Comparison of ENCODE assay signal across 8 mouse cellular contexts in genomic region chr5:96921037-96921436, GRCm38 (mm10).
A peak's percentile ranks its signal among the peaks of the same experiment; 100 is the strongest.
DNase-seq lines count a peak whose midpoint lies in the region; TF ChIP-seq lines count a peak whose summit lies in the region.
"Had no signal": no experiment of that assay in that cellular context is flagged by ENCODE, and none has a peak within 500 bp of the region (broad histone marks: within the 10 kb centered on the region; RNA-seq: fewer than 3 reads in every experiment).

No protein-coding gene starts in this region.

- no peak for TF ChIP-seq CTCF in layer of hippocampus, adult 2 months (conservative IDR thresholded peaks at IDR 0.05)

- intact Hi-C loops in gastrocnemius, postnatal 36 days (cut with DNase I) = no loop called here

- H3K4me1 ChIP-seq in erythroblast, embryonic 14.5 days (ENCODE audit: control insufficient read depth) = peaks cover 98% of the 10 kb centered on the region

- H3K27ac ChIP-seq in layer of hippocampus, adult 2 months = 0 out of 2 replicates have a peak overlapping the region, but pooled peaks have one; percentile 10

- H3K27me3 ChIP-seq in erythroblast, embryonic 14.5 days (ENCODE audit: control insufficient read depth) = no peaks in the 10 kb centered on the region

- H3K36me3 ChIP-seq in erythroblast, embryonic 14.5 days (ENCODE audit: control insufficient read depth) = peaks cover 24% of the 10 kb centered on the region

- no peak overlapping the region for H3K4me3 ChIP-seq in layer of hippocampus, adult 2 months
- H3K4me3 ChIP-seq in erythroblast, embryonic 14.5 days (replicated peaks) = peak overlapping the region; percentile 61

- no peak for DNase-seq in layer of hippocampus, adult 2 months (ENCODE audit: low spot score in 2 of 2)
- DNase-seq in layer of hippocampus, adult 11-12 months (ENCODE audit: low spot score) = no peak
- DNase-seq in MEL-GATA-1-ER (ENCODE audit: extremely low read depth, low read depth) = peak; percentile 87
- peak; percentile 45 for DNase-seq in lung, postnatal 36 days
- no peak for DNase-seq in urinary bladder, postnatal 4 days (ENCODE audit: low spot score in 2 of 2)
- no peak for DNase-seq in gastrocnemius, postnatal 36 days
- DNase-seq: thymus, postnatal 25 days had no signal

- H3K9me3 ChIP-seq in erythroblast, embryonic 14.5 days (ENCODE audit: control insufficient read depth, low read length) = no peaks in the 10 kb centered on the region

Comparison
In these comparisons a context has a peak if more than half of its experiments do, and no peak if none do; other contexts are left out.
1. DNase-seq: peak in MEL-GATA-1-ER (single experiment) and lung, postnatal 36 days (single experiment); none in layer of hippocampus, adult 2 months (0 of 2), layer of hippocampus, adult 11-12 months (single experiment), urinary bladder, postnatal 4 days (0 of 2) and gastrocnemius, postnatal 36 days (0 of 2).